Mouse (Mus musculus) heart, adult 10 weeks (tissue): ENCODE measurements around the gene Rere. TPM values are rescaled to one million over a fixed set of nuclear protein-coding genes. Genes with fewer than 3 reads are reported as not detected.

Experiments
- polyA plus RNA-seq: library from polyadenylated mRNA; stranded (reverse); fragments of 350-450 nt; fragmentation: Illumina TruSeq; extraction: RNeasy Lipid Tissue Mini Kit (QIAGEN cat#74804); gene quantifications from one replicate; pipeline ENCODE4 v1.2.3, GENCODE M21; 2014; ENCODE audit warnings: low read depth, low replicate concordance

Gene Rere
- 29.1 TPM for polyA plus RNA-seq

DNA sequence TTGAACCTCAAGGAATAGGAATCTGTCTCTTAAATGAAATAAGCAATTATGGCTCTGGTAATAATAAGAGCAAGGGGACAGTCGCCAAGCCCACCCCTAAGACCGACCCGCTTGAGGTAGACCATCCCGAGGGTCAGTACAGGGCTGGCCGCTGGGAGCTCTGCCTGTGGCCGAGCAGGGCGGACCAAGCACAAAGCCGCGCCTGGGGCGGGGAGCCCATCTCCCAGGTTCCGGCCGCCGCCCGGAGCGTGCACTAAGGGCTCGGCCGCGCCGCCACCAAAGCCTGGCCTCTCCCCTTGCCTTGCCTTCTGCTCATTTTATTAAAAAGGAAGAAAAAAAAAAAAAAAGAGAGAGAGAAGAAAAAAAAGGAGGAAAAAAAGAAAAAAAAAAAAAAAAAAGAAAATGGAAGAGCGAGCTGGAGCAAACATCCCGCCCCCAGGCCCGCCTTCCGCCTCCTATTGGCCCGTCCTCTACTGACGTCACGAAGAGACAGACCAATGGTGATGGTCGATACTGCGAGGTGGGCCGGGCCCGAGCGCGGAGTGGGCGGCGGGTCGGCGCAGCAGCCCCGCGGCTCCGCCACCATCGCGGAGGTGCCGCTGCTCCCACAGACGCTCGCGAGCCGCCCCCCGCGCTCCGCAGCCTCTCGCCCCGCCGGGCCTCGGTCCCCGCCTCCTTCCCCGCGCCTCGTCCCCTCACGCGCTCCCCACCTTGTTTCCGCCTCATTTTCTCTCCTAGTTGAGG is at the start of gene Rere:
Gene Rere, plus strand, starts transcription at position 629 of the 744 bp plus-strand sequence.

DNA sequence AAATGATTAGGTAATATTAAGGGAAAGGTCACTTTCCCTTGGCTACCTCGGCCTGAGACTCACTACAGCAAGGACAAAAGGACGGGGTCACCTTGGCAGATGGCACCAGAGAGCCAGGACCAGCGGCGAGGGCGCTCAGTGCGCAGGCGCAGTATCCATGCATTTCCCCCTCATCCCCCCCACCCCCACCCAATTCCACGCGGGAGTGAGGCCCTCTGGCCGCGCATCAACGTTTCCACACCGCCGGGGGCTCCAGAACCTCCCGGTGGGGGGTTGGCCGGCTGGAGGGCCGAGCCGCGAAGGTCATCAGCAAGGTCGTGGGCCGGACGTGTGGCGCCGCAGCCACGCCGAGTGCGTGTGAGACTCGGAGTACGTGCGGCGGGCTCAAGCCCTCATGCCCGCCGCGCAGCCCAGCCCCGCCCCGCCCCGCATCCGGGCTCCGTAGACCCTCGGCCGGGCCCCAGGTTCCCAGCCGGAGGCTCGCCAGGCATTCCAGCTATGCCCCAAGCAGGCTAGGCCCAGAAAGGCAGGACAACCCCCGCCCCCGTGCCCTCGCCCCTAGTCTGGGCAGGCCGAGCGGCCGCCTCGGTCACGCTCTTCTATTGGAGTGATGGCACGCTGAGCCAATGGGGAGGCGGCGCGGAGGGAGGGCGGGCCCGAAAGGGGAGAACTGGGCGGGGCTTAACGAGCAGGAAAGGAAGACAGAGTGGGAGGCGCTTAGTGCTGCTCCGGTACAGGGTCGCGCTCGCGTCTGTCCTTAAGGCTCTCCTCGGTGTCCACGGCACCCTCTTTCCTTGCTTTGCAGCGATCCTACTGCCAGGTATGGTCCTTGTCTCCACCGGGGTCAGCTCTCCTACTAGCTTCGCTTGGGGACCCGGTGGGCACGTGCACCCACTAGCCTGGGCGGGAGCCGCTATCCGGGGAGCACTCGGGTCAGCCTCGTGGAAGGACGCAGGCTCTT is 44.6 kb upstream of the Rere start, which contains the start of gene Eno1:
Gene Eno1, plus strand, starts transcription at position 201 of the 961 bp plus-strand sequence.

GRCm38 (mm10) chr4:150651390-150652277 is 370.2 kb downstream of the Rere start, which contains the start of gene Slc45a1:
Gene Slc45a1, minus strand, starts transcription at chr4:150652174.

Other genes starting within 250 kb of the Rere start
- 27.7 TPM for gene Gpr157, start 194.3 kb upstream of the Rere start, polyA plus RNA-seq
- not detected for gene Slc2a5, start 162.4 kb upstream of the Rere start, polyA plus RNA-seq
- not detected for gene Slc2a7, start 132.7 kb upstream of the Rere start, polyA plus RNA-seq
- gene Car6, start 80.3 kb upstream of the Rere start, polyA plus RNA-seq: not detected
- 234 TPM for gene Eno1, start 44.9 kb upstream of the Rere start, polyA plus RNA-seq